Mouse (Mus musculus) MN1 (cell line): ENCODE measurements around the gene Ubtd2.

Experiments
- DNase-seq: peaks from one replicate; pipeline ENCODE4 v3.0.0-alpha.2; 2016; ENCODE audit warnings: low spot score

Ubtd2 gene

DNA sequence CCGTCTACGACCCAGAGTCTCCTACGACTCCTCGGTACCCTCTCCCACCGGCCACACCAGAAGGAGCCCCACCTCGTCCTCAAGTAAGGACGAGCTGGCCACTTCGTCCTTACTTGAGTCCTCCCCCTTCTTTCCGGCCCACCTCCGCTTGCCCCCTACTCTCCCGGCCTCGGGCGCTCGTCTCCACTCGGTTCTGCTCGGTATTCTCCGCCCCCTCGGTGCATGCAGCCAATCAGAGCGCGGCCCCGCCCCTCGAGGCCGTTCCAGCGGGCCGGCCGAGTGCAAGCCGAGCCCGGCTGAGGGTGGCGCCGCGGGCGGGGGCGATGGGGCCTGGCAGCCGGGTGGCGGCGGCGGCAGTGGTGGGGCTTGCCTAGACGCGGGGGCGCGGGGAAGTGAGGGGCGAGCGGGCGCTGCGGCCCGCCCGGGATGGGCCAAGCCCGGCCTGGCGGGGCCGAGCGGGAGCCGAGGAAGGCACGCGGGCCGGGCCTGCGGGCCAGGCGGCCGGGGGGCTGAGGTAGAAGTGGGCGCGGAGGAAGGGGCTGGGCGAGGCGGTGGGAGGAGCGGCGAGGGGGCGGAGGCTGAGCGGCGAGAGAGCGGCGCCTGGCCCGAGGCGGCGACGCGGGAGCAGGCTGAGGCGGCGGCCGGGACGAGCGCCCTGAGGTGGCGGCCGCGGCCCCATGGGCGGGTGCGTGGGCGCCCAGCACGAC is at the start of gene Ubtd2:
Gene Ubtd2 (plus strand): TSS at position 571 of the 707 bp plus-strand sequence.
- peak; percentile 98 for DNase-seq

DNA sequence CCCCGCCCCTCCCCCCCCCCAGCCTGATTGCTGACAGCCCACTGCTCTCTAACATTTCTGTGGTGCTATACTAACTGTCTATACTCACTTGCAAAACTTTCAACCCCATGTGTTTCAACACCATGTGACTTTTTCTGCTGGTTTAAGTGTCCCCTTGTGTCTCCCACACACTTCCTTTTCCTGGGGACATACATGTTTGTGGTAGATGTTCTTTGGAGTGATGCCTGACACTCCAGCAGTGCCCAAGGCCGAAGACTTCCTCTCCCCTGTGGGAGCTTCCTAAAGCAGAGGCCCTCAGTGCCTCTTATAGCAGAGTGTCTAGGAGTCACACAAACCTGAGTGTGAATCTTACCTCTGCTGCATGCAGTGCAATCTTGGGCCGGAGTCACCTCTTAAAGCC is 47.3 kb upstream of the Ubtd2 start:
- no peak for DNase-seq

DNA sequence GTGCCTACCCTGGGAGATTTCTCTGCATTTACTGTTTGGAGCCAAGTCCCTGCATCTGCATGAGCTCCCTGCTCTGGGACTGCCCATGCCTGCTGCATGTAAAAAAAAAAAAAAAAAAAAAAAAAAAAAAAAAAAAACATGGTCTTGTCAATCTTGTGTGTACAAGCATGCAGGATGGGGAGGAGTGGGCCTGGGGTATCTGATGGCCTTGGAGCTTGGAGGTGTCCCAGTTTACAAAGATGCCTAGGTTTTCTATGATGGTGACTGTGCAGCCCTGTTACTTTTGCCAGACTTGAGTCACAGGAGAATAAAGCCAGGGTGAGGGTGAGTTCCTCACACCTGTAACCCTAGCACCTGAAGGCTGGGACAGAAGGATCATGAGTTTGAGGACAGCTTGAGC is 46.1 kb upstream of the Ubtd2 start:
- DNase-seq: no peak

DNA sequence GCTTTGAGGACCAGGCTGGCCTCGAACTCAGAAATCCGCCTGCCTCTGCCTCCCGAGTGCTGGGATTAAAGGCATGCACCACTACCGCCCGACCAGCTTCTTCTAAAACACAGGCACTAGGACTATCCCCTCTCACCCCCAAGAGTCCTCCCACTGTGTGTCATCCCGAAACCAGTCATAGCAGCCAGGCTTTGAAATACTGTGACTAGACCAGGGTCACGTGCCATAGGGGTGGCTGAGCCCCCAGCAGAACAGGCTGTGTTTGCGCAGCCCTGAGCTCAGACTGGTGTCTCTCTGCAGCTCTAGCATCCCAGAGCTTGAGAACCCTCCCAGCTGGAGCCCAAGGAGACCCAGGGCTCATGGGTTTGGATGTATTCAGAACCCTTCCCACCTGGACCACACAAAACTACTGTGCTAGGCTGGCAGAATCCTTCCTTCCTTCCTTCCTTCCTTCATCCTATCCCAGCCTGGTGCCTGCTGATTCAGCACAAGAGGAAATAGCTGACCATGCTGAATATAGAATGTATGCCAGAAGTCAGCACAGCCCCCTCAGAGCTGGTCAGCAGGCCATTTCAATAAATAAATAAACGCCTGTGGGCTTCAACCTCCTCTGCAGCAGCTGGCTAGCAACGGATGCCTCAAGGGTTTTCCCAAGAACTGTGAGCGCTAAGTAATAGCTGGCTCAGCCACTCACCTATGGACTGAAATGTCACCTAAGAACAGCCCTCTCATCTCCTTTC is 45.2 kb upstream of the Ubtd2 start:
- no peak for DNase-seq

DNA sequence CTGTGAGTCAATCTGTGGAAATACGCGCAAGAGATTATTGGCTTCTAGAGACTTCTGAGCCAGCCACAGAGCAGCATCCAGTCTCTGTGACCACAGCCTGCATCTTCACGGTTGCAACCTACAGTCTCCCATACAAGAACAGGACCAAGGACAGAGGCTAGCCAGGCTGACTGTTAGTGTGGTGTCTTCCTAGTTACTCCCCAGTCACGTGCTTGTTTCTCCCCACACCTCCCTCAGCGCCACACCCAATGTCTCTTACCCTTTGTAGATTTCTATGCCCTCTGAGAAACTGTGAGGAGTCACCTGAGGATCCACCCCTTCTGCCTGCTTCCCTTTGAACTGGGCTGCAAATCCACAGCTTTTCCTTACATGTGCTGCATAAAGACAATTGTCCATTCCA is 35.2 kb upstream of the Ubtd2 start:
- DNase-seq: no peak

DNA sequence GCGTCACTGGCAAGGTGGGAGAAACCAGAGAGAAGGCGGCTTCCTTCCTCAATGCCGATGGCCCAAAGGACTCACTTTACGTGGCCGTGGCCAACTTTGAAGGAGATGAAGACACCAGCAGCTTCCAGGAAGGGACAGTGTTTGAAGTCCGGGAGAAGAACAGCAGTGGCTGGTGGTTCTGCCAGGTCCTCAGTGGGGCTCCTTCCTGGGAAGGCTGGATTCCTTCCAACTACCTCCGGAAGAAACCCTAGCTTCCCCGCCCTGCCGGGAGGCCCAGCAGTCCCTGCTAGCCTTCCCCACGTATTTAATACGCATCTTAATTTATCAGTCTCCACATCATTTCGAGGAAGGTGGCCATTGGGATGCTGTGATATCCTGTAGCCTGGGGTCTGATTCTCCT is 31.9 kb upstream of the Ubtd2 start:
- no peak for DNase-seq

DNA sequence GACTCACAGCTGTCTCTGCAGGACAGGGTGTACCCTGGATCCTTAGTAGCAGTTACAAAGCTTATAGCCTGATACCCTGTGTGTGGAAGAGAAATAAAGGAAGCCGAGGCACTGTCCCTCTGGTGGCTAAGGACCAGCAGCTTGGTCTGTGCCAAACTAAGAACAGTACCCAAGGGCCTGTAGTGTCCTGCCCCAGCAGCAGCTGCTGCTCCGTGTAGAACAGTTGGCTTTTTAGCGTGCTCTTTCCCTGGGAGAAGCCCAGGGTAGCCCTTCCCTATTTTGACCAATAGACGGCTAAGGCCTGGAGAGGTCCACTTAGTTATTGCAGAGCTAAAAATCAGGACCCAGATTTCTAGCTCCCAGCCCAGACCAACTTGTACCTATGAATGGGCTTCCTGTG is 30.6 kb upstream of the Ubtd2 start:
- no peak for DNase-seq

DNA sequence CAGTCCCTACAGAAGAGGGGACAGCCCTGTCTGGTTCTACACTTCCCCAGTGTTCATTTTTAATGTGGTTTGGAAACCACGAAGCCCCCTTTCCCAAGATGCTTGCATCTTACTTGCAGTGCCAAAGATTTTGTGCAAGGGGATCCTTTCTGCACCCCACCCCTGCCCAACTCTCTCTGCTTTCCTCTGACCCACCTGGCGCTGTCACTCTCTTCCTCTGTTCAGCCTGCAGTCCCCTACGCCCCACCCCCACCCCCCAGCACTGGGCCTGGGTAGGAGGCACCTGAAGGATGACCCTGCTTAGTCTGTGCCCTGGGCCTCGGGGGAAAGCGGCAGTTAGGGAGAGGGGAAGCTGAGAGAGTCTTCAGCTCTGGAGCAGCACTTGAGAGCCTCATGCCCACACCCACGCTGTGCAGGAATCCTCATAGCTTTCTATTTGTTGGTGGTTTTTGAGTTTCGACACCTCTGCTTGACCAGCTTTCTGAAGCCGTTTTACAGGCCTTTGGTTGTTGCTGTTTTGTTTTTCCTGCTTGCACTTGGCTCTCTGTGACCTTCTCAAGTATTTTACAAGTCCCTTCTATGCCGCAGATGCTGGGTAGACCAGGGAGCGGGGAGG is 30.0 kb upstream of the Ubtd2 start:
- no peak for DNase-seq

DNA sequence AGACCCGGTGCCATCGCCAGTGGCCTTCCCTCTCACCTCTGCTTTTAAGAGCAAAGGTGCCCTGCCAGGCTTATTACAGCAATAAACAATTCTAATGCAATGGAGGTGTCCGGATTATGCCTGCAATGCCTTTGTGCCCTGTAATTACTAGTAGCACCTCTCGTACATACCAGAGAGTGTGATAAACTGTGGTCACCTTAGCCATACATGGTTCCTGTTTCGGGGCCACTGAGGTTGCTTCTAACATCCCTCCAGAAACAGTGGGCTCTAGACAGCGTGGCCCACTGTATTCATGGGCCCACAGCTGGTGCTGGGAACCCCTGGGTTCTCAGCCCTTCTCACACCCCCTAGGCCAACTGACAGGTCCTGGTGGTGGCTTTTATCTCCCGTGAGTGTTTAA is 27.6 kb upstream of the Ubtd2 start:
- no peak for DNase-seq

DNA sequence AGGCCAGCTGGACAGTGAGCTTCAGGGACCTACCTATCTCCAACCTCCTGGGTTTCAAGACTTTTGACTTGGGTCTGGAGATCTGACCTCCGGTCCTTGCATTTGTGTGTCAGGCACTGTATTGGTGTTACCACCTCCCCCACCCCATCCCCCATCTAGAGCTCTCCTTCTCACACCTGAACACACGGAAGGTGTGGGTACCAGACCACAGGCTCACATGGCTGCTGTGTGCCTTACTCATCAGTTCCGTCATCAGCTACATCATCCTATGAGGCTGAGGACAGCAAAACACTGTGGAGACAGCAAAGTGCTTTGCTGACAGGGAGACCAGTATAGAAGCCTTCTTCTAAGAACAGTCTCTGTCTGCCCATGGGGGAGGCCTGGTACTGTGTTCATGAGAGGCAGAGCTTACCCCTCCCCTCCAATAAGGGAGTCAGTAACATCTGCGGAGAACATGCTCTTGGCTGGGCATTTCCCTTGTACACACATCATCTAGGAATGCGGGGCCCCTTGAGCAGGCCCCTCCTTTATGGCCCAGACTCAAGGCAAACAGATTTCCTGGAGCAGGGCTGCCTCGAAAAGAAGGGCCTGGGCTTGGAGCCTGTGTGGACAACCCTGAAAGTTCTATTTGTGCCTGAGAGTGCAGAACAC is 19.6 kb upstream of the Ubtd2 start:
- DNase-seq: no peak

DNA sequence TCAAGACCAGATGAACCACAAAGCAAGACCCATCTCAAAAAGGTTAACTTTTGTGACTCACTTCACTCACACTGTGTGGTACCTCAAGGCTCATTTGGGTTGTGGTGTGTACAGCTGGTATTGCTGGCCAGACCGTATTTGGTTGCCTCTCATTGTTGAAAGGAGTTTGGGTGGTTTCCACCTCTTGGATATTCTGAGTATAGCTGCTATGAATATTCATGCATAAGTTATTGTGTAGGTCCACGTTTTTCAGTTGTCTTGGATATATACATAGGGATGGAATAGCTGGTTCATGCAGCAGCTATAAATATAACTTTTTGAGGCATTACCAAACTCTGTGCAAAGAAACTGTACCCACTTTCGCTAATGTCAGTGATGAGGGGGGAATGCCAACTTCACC is 12.6 kb upstream of the Ubtd2 start:
- no peak for DNase-seq

DNA sequence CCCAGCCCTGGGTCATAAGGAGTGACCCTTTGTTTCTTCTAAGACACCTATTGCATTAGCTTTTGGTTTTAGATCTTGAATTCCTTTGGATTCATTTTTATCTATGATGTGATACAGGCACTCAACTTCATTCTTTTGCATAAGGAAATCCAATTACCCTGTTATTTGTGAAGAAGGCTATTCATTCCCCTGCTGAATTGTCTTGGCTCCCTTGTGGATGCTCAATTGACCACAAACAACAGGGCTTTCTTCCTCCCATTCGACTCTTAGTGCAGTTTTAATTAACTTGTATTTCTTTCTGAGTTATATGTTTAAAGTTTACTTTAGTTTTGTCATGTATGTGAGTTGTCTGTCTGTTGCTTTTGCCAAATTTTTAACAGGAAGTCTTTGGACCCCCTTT is 10.9 kb upstream of the Ubtd2 start:
- DNase-seq: no peak

DNA sequence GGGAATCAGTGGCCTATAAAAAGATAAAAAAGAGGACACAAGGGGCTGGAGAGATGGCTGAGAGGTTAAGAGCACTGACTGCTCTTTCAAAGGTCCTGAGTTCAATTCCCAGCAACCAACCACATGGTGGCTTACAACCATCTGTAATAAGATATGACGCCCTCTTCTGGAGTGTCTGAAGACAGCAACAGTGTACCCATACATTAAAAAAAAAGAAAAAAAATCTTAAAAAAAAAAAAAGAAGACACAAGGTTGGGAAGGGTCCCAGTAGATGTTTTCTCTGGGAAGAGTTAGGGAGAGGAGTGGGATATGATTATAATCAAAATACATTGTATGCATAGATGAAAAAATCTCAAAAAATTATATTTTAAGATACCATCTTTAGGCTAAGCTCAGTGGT is 10.0 kb upstream of the Ubtd2 start:
- DNase-seq: no peak

DNA sequence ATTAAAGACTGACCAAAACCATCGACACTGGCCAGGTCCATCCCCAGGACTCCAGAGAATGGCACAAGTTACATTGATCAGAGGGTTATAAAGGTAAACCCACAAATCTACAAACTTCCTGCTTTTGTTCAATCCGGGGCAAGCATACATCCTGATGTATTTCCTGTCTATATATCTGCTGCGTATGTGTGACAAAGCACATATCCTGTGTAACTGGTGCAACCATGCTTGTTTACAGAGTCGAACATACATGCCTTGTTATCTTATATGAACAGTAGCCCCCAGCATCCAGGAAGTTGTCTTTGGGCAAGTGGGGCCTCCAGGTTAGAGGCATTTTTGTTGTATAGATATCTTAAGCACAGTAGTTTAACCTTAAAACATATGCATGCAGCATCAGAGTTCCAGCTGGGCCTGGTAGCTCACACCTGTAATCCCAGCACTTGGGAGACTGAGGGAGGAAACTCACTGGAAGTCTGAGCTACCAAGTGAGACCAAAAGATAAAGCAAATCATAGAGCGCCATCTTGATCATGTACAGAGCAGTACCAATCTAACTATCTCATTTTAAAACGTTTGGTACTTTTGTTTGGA is 9.4 kb upstream of the Ubtd2 start:
- DNase-seq: no peak

DNA sequence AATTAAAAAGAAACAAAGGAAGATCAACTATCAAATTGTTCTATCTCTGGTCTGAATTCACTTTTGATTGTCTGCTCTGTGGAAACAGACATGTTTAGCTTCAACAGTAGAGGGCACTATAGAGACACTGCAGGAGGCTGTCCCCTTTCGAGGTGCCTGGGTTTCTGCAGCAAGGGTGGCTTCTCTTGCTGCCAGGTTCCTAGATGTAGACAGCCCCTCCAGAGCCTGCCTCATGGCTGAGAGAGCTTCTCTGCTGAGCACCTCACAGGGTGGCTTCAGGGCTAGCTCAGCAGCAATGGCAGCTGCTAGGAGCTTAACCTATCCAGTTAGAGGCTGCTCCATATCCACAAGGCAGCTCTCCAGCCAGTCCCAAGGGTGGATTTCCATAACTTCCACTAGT is 5.0 kb upstream of the Ubtd2 start:
- peak; percentile 75 for DNase-seq

DNA sequence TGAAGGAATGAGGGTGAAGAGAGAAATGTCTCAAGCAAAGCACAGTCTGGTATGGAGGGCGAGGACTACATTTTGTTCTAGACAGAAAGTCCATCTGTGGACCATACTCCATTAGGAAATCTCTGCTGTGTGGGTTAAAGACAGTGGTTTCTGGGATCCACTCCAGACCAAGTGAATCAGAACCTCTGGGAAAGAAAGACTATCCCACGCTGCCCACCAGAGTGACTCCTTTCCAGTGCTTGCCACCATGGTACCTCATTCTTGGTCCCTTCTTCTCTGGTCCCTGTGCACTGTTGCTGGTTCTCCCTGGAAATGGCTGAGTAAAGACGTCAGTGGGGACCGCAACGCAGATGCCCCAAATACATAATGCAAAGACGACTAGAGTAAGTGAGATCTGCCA is 3.9 kb upstream of the Ubtd2 start:
- no peak for DNase-seq

DNA sequence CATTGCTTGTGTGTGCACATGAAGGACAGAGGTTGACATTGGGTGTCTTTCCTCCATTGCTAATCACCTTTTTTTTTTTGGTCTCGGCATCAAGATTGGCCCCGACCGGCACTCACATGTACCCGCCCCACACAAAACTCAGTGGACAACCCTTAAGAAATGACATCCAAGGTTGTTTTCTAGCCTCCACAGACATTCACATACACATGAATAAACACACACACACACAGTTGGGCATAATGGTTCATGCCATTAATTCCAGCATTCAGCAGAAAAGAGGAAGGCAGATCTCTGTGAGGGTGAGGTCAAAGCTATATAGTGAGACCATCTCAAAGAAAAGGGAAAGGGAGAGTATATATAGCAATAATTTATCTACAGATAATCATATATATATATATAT is 2.4 kb upstream of the Ubtd2 start:
- DNase-seq: no peak

DNA sequence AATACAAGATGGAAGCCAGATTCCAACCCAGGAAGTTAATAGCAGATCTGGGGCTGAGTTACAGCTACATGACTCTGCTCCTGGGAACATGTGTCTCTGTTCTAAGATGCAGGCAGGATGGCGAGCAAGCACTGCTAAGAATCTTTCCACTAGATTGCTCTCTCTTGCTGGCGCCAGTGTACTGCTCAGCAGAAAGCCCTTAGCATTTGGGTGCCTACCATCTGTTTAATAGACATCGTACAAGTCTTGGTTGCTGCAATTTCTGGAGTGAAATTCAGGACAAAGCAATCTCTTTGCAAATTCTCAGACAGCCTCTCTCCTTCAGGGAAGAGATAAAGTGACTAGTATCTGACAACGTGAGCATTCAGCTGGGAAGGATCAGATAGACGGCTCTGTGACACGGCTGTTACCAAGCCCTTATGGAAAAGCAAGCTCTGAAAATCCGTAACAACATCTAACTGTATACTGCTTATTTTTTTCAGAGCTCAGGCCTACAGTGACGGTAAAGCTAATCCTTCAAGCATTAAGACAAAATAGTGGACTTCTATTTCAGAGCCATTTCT is 1.7 kb upstream of the Ubtd2 start:
- peak; percentile 26 for DNase-seq

DNA sequence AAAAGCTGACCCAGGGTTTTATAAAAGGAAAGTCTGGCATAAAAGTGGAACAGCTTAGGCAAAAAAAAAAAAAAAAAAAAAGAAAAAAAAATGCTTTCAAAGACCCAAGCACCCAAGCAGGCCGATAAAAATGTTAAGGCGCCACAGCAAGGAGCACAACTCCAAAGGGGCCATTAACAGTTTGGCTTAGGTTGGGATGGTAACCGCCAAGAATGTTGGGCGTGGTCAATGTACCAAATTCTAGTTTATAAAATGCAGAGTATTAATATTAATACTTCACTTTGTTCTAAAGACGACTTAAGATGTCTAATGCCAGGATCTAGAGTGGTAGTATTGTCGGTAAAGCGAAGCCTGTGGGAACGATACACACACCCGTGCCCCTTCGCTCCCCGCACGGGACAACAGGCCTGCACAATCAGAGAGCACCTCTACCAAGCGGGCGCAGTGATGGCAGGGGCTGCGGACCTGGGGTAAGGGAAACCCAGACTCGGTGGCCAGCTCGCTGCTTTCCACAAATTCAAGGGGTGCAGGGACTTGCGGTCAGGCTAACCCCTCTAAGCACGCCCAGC is 855 bp upstream of the Ubtd2 start:
- peak; percentile 58 for DNase-seq

DNA sequence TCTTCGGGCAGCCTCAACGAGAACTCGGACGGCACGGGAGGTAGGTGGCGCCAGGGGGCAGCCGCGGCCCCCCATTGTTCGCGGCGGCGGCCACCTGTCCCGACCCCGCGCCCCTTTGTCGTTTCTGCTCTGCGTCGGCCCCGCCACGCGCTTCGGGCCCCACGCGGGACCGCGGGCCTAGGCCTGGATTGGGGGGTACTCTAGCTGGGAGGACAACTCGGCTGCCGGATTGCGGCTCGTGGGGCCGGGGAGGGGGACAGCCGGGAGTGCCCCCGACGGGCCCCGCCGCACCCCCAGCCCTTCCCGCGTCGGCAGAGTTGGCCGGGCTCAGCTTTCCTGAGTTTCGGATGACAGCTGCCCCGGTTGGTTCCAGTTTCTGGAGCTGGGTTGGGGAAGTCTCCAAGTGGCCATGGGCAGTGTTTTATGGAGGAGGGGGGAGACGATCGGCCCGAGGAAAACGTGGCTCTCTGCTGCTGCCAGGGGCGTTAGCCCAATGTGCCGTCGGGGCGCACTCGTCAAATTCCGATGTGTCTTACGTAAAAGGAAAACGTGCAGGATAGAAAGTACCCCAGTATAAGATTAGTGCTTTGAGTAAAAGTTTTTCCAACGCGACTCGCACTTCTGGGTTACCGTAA is 454 bp downstream of the Ubtd2 start:
- peak; percentile 64 for DNase-seq

DNA sequence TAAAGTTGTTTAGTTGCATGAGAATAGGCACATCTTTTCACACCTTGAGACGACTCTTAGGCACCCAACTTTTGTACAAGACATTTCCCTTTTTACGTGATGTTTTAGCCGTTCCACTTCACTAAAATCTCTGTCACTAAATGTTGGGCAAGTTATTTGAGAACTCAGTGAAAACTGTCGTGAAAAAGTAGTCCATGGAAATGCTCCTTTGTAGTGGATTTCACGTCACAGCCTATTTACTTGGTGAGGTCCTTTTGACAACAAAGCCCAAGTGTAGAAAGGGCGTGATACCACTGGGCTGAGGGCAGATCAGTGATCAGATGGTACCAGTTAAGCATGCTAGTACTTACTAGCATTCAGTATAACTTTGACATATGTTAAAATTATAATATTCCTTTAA is 1.2 kb downstream of the Ubtd2 start:
- no peak for DNase-seq
